Mouse (Mus musculus): Measurements from ENCODE around the gene Ano9.

GRCm38 (mm10) chr7:141115874-141116273 is 1.7 kb downstream of the Ano9 start:
- TF ChIP-seq CTCF (IDR thresholded peaks at IDR 0.05; ENCODE audit: control insufficient read depth, insufficient read depth, low read length) (no peak), POLR2A (IDR thresholded peaks at IDR 0.05; ENCODE audit: borderline replicate concordance, control insufficient read depth, low read depth, low read length) (no peak)

Measured in bone marrow, adult 2 months (tissue).